Comparison of ENCODE assay signal across 8 mouse cellular contexts in genomic region chr8:70775227-70775626, GRCm38 (mm10). TPM values are rescaled to one million over a fixed set of nuclear protein-coding genes. Genes with fewer than 3 reads are reported as not detected.
DNase-seq lines count a peak whose midpoint lies in the region; ATAC-seq lines count a peak whose summit lies in the region.

No protein-coding gene starts in this region.

- no peak for ATAC-seq in liver, embryonic 11.5 days (replicated peaks; ENCODE audit: low FRiP score)
- no peak for ATAC-seq in forebrain, embryonic 13.5 days
- ATAC-seq in intestine, embryonic 16.5 days: no peak
- no peak for ATAC-seq in neural tube, embryonic 15.5 days (ENCODE audit: low FRiP score)

- no peaks in the 10 kb centered on the region for H3K9me3 ChIP-seq in liver, embryonic 11.5 days (ENCODE audit: control insufficient read depth, low read length)
- H3K9me3 ChIP-seq in forebrain, embryonic 13.5 days (replicated peaks): no peaks in the 10 kb centered on the region
- no peaks in the 10 kb centered on the region for H3K9me3 ChIP-seq in intestine, embryonic 16.5 days (ENCODE audit: control insufficient read depth, low read length)
- no peaks in the 10 kb centered on the region for H3K9me3 ChIP-seq in neural tube, embryonic 15.5 days (replicated peaks)

- WGBS in liver, embryonic 11.5 days: 91% methylated on average over 5 of the region's 5 CpGs
- WGBS in forebrain, embryonic 13.5 days: 93% methylated on average over 5 of the region's 5 CpGs
- WGBS in intestine, embryonic 16.5 days: 83% methylated on average over 5 of the region's 5 CpGs
- 86% methylated on average over 5 of the region's 5 CpGs for WGBS in neural tube, embryonic 15.5 days

- peaks cover 26% of the 10 kb centered on the region for H3K4me1 ChIP-seq in liver, embryonic 11.5 days (replicated peaks; ENCODE audit: control insufficient read depth, insufficient read depth, low read length)
- peaks cover 49% of the 10 kb centered on the region for H3K4me1 ChIP-seq in forebrain, embryonic 13.5 days
- peaks cover 50% of the 10 kb centered on the region for H3K4me1 ChIP-seq in intestine, embryonic 16.5 days (ENCODE audit: control insufficient read depth, insufficient read depth, low read length)
- peaks cover 57% of the 10 kb centered on the region for H3K4me1 ChIP-seq in neural tube, embryonic 15.5 days

- H3K9ac ChIP-seq in liver, embryonic 11.5 days (ENCODE audit: low read depth, low read length): peak overlapping the region; percentile 99
- H3K9ac ChIP-seq in forebrain, embryonic 13.5 days: peak overlapping the region; percentile 99
- peak overlapping the region; percentile 99 for H3K9ac ChIP-seq in intestine, embryonic 16.5 days (ENCODE audit: low read depth, low read length)
- H3K9ac ChIP-seq in neural tube, embryonic 15.5 days (replicated peaks): peak overlapping the region; percentile 97

- peak overlapping the region; percentile 99 for H3K4me2 ChIP-seq in liver, embryonic 11.5 days
- peak overlapping the region; percentile 93 for H3K4me2 ChIP-seq in forebrain, embryonic 13.5 days
- H3K4me2 ChIP-seq in intestine, embryonic 16.5 days (ENCODE audit: low read depth, low read length): peak overlapping the region; percentile 95
- peak overlapping the region; percentile 87 for H3K4me2 ChIP-seq in neural tube, embryonic 15.5 days

- no peaks in the 10 kb centered on the region for H3K27me3 ChIP-seq in liver, embryonic 11.5 days (replicated peaks; ENCODE audit: control insufficient read depth, insufficient read depth, low read length)
- no peaks in the 10 kb centered on the region for H3K27me3 ChIP-seq in forebrain, embryonic 13.5 days
- H3K27me3 ChIP-seq in intestine, embryonic 16.5 days (replicated peaks; ENCODE audit: control insufficient read depth, insufficient read depth, low read length): no peaks in the 10 kb centered on the region
- no peaks in the 10 kb centered on the region for H3K27me3 ChIP-seq in neural tube, embryonic 15.5 days (replicated peaks)

- DNase-seq in liver, embryonic 11.5 days (ENCODE audit: low spot score): no peak
- no peak for DNase-seq in liver
- DNase-seq in testis, postnatal 14 days (ENCODE audit: low spot score): no peak
- no peak for DNase-seq in urinary bladder, postnatal 36 days (ENCODE audit: low spot score in 2 of 2)
- no peak for DNase-seq in kidney, adult 18-20 months

- peaks cover 36% of the 10 kb centered on the region for H3K36me3 ChIP-seq in liver, embryonic 11.5 days (ENCODE audit: control insufficient read depth, insufficient read depth, low read length)
- H3K36me3 ChIP-seq in forebrain, embryonic 13.5 days (ENCODE audit: poor library complexity, severe bottlenecking): peaks cover 69% of the 10 kb centered on the region
- peaks cover 24% of the 10 kb centered on the region for H3K36me3 ChIP-seq in intestine, embryonic 16.5 days (ENCODE audit: control insufficient read depth, insufficient read depth, low read length)
- H3K36me3 ChIP-seq in neural tube, embryonic 15.5 days: peaks cover 61% of the 10 kb centered on the region

- H3K27ac ChIP-seq in liver, embryonic 11.5 days (ENCODE audit: low read depth, low read length): no peak overlapping the region
- H3K27ac ChIP-seq in forebrain, embryonic 13.5 days: no peak overlapping the region; the same call in 1 of the 2 replicates
- no peak overlapping the region for H3K27ac ChIP-seq in intestine, embryonic 16.5 days (ENCODE audit: low read length)
- H3K27ac ChIP-seq in neural tube, embryonic 15.5 days (replicated peaks): no peak overlapping the region

- peak overlapping the region; percentile 90 for H3K4me3 ChIP-seq in liver, embryonic 11.5 days (ENCODE audit: low read depth, low read length)
- peak overlapping the region; percentile 86 for H3K4me3 ChIP-seq in forebrain, embryonic 13.5 days
- peak overlapping the region; percentile 76 for H3K4me3 ChIP-seq in intestine, embryonic 16.5 days (ENCODE audit: low read length)
- peak overlapping the region; percentile 70 for H3K4me3 ChIP-seq in neural tube, embryonic 15.5 days (replicated peaks)

RNA-seq across cellular contexts. Expression of gene Pik3r2, which starts 1.3 kb away (rescaled TPM):
- 41.5 and 44.6 TPM in 2 replicates for polyA plus RNA-seq in liver, embryonic 11.5 days (2014; fragmentation: Nextera tagmentation; extraction: Ambion mirVana)
- polyA plus RNA-seq in forebrain, embryonic 13.5 days (2015; fragmentation: Nextera tagmentation; extraction: Ambion mirVana): 84.3 and 84.6 TPM in 2 replicates
- 63.7 and 65.3 TPM in 2 replicates for polyA plus RNA-seq in intestine, embryonic 16.5 days (2015; fragmentation: Nextera tagmentation; extraction: Ambion mirVana)
- 97.5 and 102 TPM in 2 replicates for polyA plus RNA-seq in neural tube, embryonic 15.5 days (2015; fragmentation: Nextera tagmentation; extraction: Ambion mirVana)

RNA-seq across cellular contexts. Expression of gene Mpv17l2, which starts 14.5 kb away (rescaled TPM):
- polyA plus RNA-seq in liver, embryonic 11.5 days (2014; fragmentation: Nextera tagmentation; extraction: Ambion mirVana): 67.7 and 76.4 TPM in 2 replicates
- polyA plus RNA-seq in forebrain, embryonic 13.5 days (2015; fragmentation: Nextera tagmentation; extraction: Ambion mirVana): 44.8 and 48.0 TPM in 2 replicates
- polyA plus RNA-seq in intestine, embryonic 16.5 days (2015; fragmentation: Nextera tagmentation; extraction: Ambion mirVana): 78.6 and 79.8 TPM in 2 replicates
- polyA plus RNA-seq in neural tube, embryonic 15.5 days (2015; fragmentation: Nextera tagmentation; extraction: Ambion mirVana): 40.5 and 43.5 TPM in 2 replicates

RNA-seq across cellular contexts. Expression of gene Rab3a, which starts 20.7 kb away (rescaled TPM):
- 6.3 and 6.9 TPM in 2 replicates for polyA plus RNA-seq in liver, embryonic 11.5 days (2014; fragmentation: Nextera tagmentation; extraction: Ambion mirVana)
- polyA plus RNA-seq in forebrain, embryonic 13.5 days (2015; fragmentation: Nextera tagmentation; extraction: Ambion mirVana): 180 and 188 TPM in 2 replicates
- 24.9 and 25.6 TPM in 2 replicates for polyA plus RNA-seq in intestine, embryonic 16.5 days (2015; fragmentation: Nextera tagmentation; extraction: Ambion mirVana)
- 536 and 627 TPM in 2 replicates for polyA plus RNA-seq in neural tube, embryonic 15.5 days (2015; fragmentation: Nextera tagmentation; extraction: Ambion mirVana)

RNA-seq across cellular contexts. Expression of gene Mast3, which starts 29.6 kb away (rescaled TPM):
- 18.2 and 19.3 TPM in 2 replicates for polyA plus RNA-seq in liver, embryonic 11.5 days (2014; fragmentation: Nextera tagmentation; extraction: Ambion mirVana)
- polyA plus RNA-seq in forebrain, embryonic 13.5 days (2015; fragmentation: Nextera tagmentation; extraction: Ambion mirVana): 15.8 and 16.0 TPM in 2 replicates
- polyA plus RNA-seq in intestine, embryonic 16.5 days (2015; fragmentation: Nextera tagmentation; extraction: Ambion mirVana): 12.9 and 15.1 TPM in 2 replicates
- 18.9 and 21.0 TPM in 2 replicates for polyA plus RNA-seq in neural tube, embryonic 15.5 days (2015; fragmentation: Nextera tagmentation; extraction: Ambion mirVana)

RNA-seq across cellular contexts. Expression of gene Il12rb1, which starts 33.0 kb away (rescaled TPM):
- 0.10 and 0.25 TPM in 2 replicates for polyA plus RNA-seq in liver, embryonic 11.5 days (2014; fragmentation: Nextera tagmentation; extraction: Ambion mirVana)
- 0.09 TPM in 1 of 2 replicates, not detected in the other for polyA plus RNA-seq in forebrain, embryonic 13.5 days (2015; fragmentation: Nextera tagmentation; extraction: Ambion mirVana)
- polyA plus RNA-seq in intestine, embryonic 16.5 days (2015; fragmentation: Nextera tagmentation; extraction: Ambion mirVana): 0.27 and 0.34 TPM in 2 replicates
- 0.14 and 1.4 TPM in 2 replicates for polyA plus RNA-seq in neural tube, embryonic 15.5 days (2015; fragmentation: Nextera tagmentation; extraction: Ambion mirVana)
